In the genomic region with DNA sequence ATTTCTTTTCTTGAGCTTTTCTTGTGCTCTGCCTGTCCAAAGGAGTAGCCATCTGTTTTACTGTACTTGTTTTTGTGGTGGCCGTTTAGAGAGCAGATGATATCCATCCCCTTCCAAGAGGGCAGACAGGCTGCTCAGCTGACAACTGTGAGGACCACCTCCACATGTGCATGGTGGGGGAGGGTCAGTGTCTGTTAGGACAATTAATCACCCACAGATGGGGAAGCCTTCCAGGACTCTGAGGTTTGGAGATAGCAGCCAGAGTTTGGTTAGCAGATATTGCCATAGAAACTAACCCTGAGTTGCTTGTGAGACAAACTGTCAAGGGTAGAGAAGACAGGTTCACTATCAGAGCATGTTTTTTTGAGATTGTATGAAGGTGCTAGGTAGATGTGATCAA, we compare ENCODE assay signal across 8 mouse cellular contexts. TPM values are rescaled to one million over a fixed set of nuclear protein-coding genes. Genes with fewer than 3 reads are reported as not detected.
DNase-seq lines count a peak whose midpoint lies in the region; ATAC-seq lines count a peak whose summit lies in the region.

No protein-coding gene starts in this region.

- WGBS in heart, embryonic 16.5 days = 49% methylated on average over 1 of the region's 1 CpGs
- WGBS in hindbrain, embryonic 12.5 days = 42% methylated on average over 1 of the region's 1 CpGs
- 93% methylated on average over 1 of the region's 1 CpGs for WGBS in midbrain, embryonic 14.5 days

- no peak overlapping the region for H3K9ac ChIP-seq in heart, embryonic 16.5 days (ENCODE audit: low read length)
- no peak overlapping the region for H3K9ac ChIP-seq in hindbrain, embryonic 12.5 days
- H3K9ac ChIP-seq in midbrain, embryonic 14.5 days (replicated peaks; ENCODE audit: low read length) = no peak overlapping the region

- H3K27ac ChIP-seq in heart, embryonic 16.5 days (ENCODE audit: low read length) = no peak overlapping the region
- H3K27ac ChIP-seq in hindbrain, embryonic 12.5 days = no peak overlapping the region
- H3K27ac ChIP-seq in midbrain, embryonic 14.5 days (replicated peaks; ENCODE audit: low read depth, low read length) = no peak overlapping the region

- H3K36me3 ChIP-seq in heart, embryonic 16.5 days (ENCODE audit: control insufficient read depth, insufficient read depth) = peaks cover 10% of the 10 kb centered on the region; the same call in 1 of the 2 replicates
- peaks cover 12% of the 10 kb centered on the region for H3K36me3 ChIP-seq in hindbrain, embryonic 12.5 days
- peaks cover 18% of the 10 kb centered on the region for H3K36me3 ChIP-seq in midbrain, embryonic 14.5 days (ENCODE audit: control insufficient read depth, insufficient read depth, low read length)

- H3K4me1 ChIP-seq in heart, embryonic 16.5 days (ENCODE audit: control insufficient read depth, insufficient read depth, low read length) = peaks cover 12% of the 10 kb centered on the region
- peaks cover 26% of the 10 kb centered on the region for H3K4me1 ChIP-seq in hindbrain, embryonic 12.5 days
- H3K4me1 ChIP-seq in midbrain, embryonic 14.5 days (ENCODE audit: control insufficient read depth, insufficient read depth, low read length) = peaks cover 19% of the 10 kb centered on the region

- ATAC-seq in heart, embryonic 16.5 days (replicated peaks; ENCODE audit: extremely low read depth, insufficient read depth, low FRiP score) = no peak
- no peak for ATAC-seq in hindbrain, embryonic 12.5 days (ENCODE audit: low FRiP score)
- ATAC-seq in midbrain, embryonic 14.5 days (ENCODE audit: low FRiP score, low TSS enrichment) = no peak
- no peak for ATAC-seq in inflammation-experienced regulatory T-cells, adult 6 months

- H3K4me3 ChIP-seq in heart, embryonic 16.5 days (ENCODE audit: low read length) = no peak overlapping the region
- H3K4me3 ChIP-seq in hindbrain, embryonic 12.5 days = no peak overlapping the region
- 0 out of 2 replicates have a peak overlapping the region, but pooled peaks have one; percentile 71 for H3K4me3 ChIP-seq in midbrain, embryonic 14.5 days (replicated peaks; ENCODE audit: low read depth, low read length)

- no peak for DNase-seq in heart, postnatal 14 days
- peak; percentile 47 for DNase-seq in c-Kit-positive CD71-negative TER-119-negative erythroid progenitor cells, embryonic 14.5 days (ENCODE audit: low read depth)
- DNase-seq in midbrain, embryonic 14.5 days = no peak
- DNase-seq in cerebellum, adult 18-20 months = no peak
- DNase-seq in adrenal gland, postnatal 14 days = no peak

- no peaks in the 10 kb centered on the region for H3K27me3 ChIP-seq in heart, embryonic 16.5 days (ENCODE audit: control insufficient read depth, insufficient read depth, low read length)
- peaks cover 3% of the 10 kb centered on the region; the same call in 1 of the 2 replicates for H3K27me3 ChIP-seq in hindbrain, embryonic 12.5 days
- no peaks in the 10 kb centered on the region for H3K27me3 ChIP-seq in midbrain, embryonic 14.5 days (ENCODE audit: control insufficient read depth, insufficient read depth, low read length)

- intact Hi-C loops in heart, postnatal 14 days (cut with DNase I) = no loop called here

- H3K9me3 ChIP-seq in heart, embryonic 16.5 days (replicated peaks; ENCODE audit: control insufficient read depth, low read length) = no peaks in the 10 kb centered on the region
- H3K9me3 ChIP-seq in hindbrain, embryonic 12.5 days (replicated peaks) = no peaks in the 10 kb centered on the region
- no peaks in the 10 kb centered on the region for H3K9me3 ChIP-seq in midbrain, embryonic 14.5 days (ENCODE audit: control insufficient read depth, low read length)

- 0 out of 2 replicates have a peak overlapping the region, but pooled peaks have one; percentile 98 for H3K4me2 ChIP-seq in heart, embryonic 16.5 days (ENCODE audit: low read depth, low read length)
- 0 out of 2 replicates have a peak overlapping the region, but pooled peaks have one; percentile 97 for H3K4me2 ChIP-seq in hindbrain, embryonic 12.5 days (replicated peaks)
- H3K4me2 ChIP-seq in midbrain, embryonic 14.5 days (ENCODE audit: low read length) = peak overlapping the region; percentile 87; the same call in 1 of the 2 replicates

RNA-seq across cellular contexts. Expression of gene Klhl22, which starts 1.7 kb away (rescaled TPM):
- polyA plus RNA-seq in heart, embryonic 16.5 days (2015; fragmentation: Nextera tagmentation; extraction: Ambion mirVana) = 36.4 and 39.6 TPM in 2 replicates
- 10 to 100 TPM; 18.2 to 21.7 TPM for total RNA-seq in heart, postnatal 14 days (2021)
- 63.9 and 64.7 TPM in 2 replicates for polyA plus RNA-seq in hindbrain, embryonic 12.5 days (2016; fragmentation: Nextera tagmentation; extraction: Ambion mirVana)
- polyA plus RNA-seq in midbrain, embryonic 14.5 days (2014; fragmentation: Nextera tagmentation; extraction: Ambion mirVana) = 75.5 and 75.6 TPM in 2 replicates
- 10 to 100 TPM; 11.8 to 28.7 (median 13.4) TPM for polyA plus RNA-seq in inflammation-experienced regulatory T-cells, adult 6 months (2017; shearing (Covaris generic))
- total RNA-seq in adrenal gland, postnatal 14 days (2021) = 40.3 and 43.1 TPM in 2 replicates

RNA-seq across cellular contexts. Expression of gene Med15, which starts 28.4 kb away (rescaled TPM):
- polyA plus RNA-seq in heart, embryonic 16.5 days (2015; fragmentation: Nextera tagmentation; extraction: Ambion mirVana) = 32.3 and 35.9 TPM in 2 replicates
- 10 to 100 TPM; 31.6 to 32.4 TPM for total RNA-seq in heart, postnatal 14 days (2021)
- 45.2 and 51.7 TPM in 2 replicates for polyA plus RNA-seq in hindbrain, embryonic 12.5 days (2016; fragmentation: Nextera tagmentation; extraction: Ambion mirVana)
- 37.2 and 39.8 TPM in 2 replicates for polyA plus RNA-seq in midbrain, embryonic 14.5 days (2014; fragmentation: Nextera tagmentation; extraction: Ambion mirVana)
- 100 to 1,000 TPM in 1 of 3 experiments, 10 to 100 TPM in 2; 69.3 to 109 (median 71.8) TPM for polyA plus RNA-seq in inflammation-experienced regulatory T-cells, adult 6 months (2017; shearing (Covaris generic))
- 51.3 and 60.3 TPM in 2 replicates for total RNA-seq in adrenal gland, postnatal 14 days (2021)

RNA-seq across cellular contexts. Expression of gene Scarf2, which starts 36.0 kb away (rescaled TPM):
- polyA plus RNA-seq in heart, embryonic 16.5 days (2015; fragmentation: Nextera tagmentation; extraction: Ambion mirVana) = 4.3 and 5.5 TPM in 2 replicates
- 10 to 100 TPM in 1 of 2 experiments, 1 to 10 TPM in 1; 9.8 to 10.2 TPM for total RNA-seq in heart, postnatal 14 days (2021)
- polyA plus RNA-seq in hindbrain, embryonic 12.5 days (2016; fragmentation: Nextera tagmentation; extraction: Ambion mirVana) = 21.0 and 26.5 TPM in 2 replicates
- 0.55 and 1.0 TPM in 2 replicates for polyA plus RNA-seq in midbrain, embryonic 14.5 days (2014; fragmentation: Nextera tagmentation; extraction: Ambion mirVana)
- polyA plus RNA-seq in inflammation-experienced regulatory T-cells, adult 6 months (2017; shearing (Covaris generic)) = not detected
- total RNA-seq in adrenal gland, postnatal 14 days (2021) = 11.3 and 12.4 TPM in 2 replicates
